Mouse (Mus musculus) ZHBTc4 (cell line): ENCODE measurements around the gene Slc25a30.
A peak's percentile ranks its signal among the peaks of the same experiment; 100 is the strongest.
"Not testable (repeated sequence)": the region's sequence is repeated elsewhere in the genome, so short reads cannot be mapped to it uniquely, and the experiment has no call there.

ENCODE experiments used
- DNase-seq: peaks from one replicate; pipeline ENCODE4 v3.0.0-alpha.2; 2011; ENCODE audit warnings: low read depth, low spot score

Slc25a30 gene

DNA sequence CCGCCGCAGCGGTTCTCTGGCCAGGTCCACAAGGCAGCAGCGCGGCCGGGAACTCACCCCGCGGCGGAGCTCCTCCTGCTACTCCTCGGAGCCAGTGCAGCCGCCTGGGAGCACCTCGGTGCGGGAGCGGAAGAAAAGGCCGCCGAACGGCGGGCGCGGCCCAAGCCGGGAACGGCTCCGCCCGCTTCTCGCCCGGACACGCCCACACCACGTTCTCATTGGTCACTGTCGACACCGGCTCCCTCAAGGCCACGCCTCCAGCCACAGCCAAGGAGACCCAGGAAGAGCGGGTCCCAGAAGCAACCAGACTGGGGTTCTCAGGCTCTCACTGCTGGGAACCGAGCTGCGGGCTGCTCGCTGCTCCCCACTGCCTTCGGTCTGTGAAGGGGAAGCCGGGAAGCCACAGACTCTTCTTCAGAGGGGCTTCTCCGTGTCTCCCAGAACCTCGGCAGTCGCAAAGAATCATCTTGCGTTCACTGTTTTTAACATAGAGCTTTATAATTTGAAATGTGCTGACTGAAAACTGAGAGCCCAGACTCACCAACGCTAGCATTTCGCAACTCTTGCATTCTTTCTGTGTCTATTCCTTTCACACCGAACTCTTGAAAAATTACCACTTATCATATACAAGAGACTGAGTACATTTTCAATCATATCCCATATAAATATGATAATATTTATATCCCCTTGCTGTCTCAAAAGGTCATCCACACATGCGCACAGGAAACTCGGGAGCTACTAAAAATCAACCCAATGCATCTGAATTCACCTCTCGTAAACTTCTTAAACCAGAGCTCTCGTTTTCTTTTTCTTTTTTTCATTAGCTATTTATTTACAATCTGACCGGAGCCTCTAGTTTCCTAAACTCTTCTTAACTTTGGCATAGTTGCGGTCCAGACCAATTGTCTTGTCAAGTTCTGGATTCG is at the start of gene Slc25a30:
Slc25a30 (minus strand) TSS at position 170 of the 926 bp plus-strand sequence.
- peak; percentile 95 for DNase-seq

DNA sequence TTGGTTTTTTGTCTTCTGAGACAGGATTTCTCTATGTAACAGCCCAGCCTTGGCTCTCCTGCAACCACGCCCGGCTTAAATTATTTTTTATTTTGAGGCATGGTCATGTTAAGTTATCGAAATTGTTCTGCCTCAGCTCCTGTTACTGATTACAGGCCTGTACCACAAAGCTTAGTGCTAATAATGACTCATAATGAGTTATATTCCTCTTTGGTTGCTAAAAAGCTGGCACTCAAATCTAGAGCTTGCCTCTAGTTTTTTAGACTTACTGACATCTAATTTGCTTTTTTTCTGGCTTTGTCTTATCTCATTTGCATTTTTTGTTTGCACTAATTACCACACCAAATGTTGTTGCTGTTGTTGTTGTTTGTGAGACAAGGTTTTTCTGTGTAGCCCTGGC is 49.7 kb upstream of the Slc25a30 start:
- DNase-seq: no peak

DNA sequence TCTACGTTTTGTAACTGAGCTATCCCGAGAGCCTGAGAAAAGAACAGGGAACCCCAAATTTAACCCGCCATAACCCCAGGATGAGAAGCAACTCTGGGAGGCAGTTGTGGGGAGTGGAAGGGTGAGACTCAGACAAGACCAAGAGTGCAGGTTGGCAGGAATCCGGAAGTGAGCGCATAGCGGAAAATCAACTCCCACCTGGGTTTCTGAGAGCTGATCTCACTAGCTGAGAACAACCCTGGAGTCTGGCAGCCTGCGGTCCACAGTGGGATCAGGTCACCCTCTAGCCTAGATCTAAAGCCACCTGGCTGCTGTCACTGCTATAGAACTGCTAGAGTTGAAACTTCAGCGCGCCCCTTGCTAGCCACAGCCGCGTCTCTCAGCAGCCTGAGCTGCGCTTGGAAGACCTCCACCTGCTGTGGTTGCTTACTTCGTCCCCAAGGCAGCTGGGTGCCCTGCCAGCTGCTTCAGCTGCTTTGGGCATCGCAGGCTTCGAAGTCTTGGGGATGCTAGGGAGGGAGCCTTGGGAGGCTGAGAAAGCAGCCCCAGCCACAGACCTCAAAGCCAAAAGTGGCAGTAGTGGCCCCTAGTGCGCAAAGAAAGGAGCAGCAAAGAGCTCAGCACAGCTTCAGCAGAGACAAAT is 48.0 kb upstream of the Slc25a30 start:
- peak; percentile 61 for DNase-seq

DNA sequence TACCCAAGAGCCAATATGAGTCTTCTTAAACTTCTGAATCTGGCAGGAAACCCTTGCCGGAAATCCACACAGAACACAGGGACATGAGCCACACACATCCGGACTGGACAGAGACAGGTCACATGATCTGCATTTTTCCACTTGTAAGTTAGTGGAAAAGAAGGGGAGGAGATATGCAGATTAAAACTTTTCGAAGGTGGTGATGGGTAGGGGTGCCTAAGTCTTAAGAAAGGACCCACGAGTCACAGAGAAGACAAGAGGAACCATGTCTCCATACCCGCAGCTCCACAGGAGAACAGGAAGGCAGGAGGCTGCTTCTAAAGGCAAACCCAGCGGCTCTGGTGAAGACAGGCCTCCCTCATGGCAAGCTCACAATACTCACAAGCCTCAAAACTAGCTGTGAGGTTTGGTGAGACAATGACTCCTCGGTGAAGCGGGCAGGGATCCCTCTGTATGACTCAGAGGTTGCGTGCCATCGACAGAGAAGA is 47.5 kb upstream of the Slc25a30 start:
- peak; percentile 87 for DNase-seq

DNA sequence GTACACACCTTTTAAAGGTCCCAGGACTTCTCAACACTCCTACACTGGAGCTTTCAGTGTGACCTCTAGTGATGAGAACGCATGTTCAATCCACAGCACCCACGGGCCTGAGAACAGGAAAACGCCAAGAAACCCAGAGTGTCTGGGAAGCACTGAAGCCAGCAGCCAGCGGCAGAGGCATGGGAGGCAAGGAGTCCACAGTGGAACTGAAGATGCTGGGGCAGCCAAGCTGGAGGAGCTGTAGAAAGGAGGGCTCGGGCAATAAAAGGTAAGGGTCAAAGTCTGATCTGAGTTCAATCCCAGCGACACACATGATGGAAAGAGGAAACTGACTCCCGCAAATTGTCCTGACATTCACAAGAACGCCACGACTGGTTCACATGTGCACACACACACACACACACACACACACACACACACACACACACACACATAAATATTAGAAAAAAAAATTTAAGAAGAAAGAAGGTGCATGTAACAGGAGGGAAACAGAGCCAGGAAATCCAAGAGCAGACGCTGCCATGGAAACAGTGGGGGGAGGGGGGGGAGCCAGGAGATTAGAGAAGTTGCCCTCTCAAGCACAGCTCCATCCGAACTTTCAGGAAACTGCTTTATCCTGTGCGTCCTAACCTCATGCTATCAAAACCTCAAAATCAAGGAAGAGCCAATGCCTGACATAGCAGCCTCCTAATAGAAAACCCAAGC is 46.9 kb upstream of the Slc25a30 start:
- no peak for DNase-seq

DNA sequence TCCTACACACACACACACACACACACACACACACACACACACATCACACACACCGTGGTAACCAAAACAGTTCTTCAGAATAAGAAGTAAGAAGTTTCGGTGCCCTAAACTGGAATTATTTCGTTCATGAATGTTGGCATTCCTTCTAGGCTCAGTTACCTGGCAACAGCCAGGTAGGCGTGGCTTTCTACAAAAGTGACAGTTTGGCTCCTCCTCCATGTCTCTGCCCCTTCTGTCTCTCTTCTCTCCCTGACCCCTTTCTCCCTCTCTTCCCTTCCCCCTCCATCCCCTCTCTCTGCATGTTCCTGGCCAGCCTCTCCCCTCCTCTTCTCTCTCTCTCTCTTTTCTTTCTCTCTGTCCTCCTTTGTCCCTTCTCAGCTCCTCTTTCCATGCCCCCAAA is 46.1 kb upstream of the Slc25a30 start:
- DNase-seq: peak; percentile 59

DNA sequence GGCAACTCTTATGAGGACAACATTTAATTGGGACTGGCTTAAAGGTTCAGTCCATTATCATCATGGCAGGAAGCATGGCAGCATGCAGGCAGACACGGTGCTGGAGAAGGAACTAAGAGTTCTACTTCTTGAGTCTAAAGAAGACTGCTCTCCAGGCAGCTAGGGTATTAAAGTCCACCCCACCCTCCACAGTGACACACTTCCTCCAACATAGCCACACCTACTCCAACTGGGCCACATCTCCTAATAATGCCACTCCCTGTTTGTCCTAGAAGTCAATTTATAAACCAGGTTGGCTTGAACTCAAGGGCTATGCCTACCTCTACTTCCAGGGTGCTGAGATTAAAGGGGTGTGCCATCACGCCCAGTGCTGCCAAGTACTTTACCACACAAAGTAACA is 45.2 kb upstream of the Slc25a30 start:
- DNase-seq: no peak

DNA sequence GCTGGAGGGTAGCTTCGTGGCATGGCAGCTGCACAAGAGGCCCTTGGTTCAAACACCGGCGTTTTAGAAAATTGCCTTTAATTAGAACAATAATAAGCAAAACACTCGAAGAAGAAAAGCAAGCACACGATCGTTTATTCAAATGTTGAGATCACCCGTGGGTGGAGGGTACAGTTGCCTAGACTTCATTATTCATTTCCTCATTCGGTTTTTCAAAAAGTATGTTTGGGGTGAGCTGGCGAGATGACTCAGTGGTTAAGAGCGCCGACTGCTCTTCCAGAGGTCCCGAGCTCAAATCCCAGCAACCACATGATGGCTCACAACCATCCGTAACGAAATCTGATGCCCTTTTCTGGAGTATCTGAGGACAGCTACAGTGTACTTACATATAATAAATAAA is 43.0 kb upstream of the Slc25a30 start:
- DNase-seq: not testable (repeated sequence)

DNA sequence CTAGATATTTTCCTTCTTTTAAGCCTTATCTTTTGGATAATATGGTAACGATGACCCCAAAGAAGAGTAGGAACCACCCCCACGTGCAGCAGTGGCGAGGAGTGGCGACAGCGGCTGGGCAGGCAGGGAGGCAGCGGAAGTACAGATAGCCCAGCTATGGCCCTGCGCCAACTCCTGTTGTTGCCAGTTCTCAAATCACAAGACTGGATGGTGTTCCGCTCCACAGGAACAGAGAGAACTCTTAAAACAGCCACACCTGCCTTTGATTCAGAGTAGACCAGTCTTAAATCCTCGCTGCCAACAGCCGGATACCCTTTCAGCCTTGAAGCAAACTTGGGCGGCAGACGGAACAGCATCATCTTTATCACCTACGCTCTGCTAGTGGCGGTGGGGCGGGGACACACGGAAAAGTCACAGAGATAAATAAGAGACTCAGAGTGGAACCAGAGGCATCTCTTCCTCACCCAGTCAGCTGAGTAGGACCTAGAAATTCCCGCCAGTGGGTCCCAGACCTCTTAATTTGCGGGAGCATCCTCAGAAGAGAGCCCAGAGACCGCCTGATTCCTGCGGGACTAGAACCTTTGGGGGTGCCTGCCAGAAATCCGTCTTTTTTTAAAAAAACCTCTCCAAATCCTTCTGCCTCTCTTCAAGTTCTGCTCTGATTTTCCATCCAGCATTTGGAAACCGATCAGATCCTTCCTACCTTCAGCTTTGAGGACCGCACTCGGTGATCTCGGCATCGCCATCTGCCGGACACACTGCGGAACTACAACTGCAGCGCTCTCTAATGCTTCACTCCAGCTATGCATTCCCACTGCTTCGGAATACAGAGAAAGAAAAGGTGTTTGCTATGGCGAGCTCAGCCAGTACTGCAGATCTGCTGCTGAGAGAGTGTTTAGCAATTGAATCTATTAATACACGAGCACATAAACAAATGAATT is 42.3 kb upstream of the Slc25a30 start:
- DNase-seq: peak; percentile 79

DNA sequence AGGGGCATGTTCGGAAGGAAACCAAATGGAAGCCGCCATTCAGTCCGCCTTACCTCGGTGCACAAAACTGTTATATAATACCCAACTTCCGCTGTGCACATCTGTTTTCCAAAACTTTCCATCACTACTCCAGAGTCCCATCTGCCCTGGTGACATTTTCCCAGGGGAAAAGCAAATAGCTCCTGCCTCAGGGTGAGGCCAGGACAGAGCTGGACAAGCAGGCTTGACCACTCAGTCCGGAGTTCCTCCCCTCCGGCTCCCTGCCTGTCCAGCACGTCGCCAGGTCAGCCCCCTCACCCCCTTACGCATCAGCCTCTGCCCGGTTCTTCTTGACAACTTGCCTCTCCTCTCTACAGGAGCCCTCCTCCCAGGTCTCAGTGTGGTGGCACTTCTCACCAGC is 41.4 kb upstream of the Slc25a30 start:
- DNase-seq: no peak

DNA sequence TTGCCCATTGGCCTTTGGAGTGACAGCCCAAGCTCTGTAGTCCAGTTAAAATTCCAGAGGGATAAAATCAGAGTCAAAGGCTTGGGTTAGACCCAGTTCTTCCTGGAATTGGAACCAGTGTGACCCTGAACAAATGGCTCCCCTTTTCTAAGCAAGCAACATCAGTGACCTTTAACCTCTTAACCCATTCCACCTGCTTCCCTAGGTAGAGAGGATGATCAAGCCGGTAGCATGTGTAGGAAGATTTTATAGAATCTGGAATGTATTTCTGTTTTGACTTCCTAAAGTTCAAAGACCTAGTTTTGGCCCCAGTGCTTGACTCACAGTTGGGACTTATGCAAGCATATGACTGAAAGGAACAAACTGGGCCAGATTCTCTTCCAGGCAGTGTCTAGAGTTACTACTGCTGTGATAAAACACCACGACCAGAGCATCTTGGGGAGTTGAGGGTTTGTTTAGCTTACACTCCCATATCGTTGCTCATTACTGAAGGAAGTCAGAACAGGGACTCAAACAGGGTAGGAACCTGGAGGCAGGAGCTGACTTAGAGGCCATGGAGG is 40.1 kb upstream of the Slc25a30 start:
- DNase-seq: no peak

DNA sequence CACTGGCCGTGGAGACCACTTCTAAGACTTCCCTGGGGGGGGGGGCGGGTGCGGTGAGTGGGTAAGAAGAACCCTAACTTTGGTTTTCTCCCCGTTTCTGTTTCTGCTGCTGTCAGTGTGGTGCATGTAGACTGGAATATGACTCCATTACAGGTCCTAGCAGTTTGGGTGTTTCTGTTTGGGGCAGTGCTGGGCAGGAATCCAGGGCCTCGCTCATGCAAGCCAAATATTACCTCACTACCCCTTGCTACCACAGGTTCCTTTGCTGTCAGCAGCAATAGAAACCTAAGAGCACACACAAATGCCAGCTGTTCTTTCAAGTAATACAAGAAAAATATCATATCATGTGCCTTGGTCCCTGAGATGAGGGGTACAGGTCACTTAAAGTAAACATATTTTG is 33.2 kb upstream of the Slc25a30 start:
- no peak for DNase-seq

DNA sequence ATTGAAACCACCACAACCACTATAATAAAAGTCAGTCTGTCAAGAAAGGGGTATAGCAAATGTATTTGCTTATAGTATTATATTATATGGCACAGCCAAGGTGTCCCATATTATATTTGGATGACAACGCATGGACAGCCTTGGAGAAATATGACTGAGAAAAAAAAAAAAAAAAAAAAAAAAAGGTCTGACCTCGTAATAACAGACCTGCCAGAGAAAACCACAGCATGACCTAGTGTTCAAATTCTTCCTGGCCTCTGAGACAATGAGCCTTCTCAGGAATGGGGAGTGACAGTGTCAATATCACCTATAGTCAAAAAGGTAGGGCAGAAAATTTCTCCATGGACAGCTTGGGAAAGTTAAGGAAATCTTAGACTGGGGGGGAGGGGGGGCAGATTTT is 32.5 kb upstream of the Slc25a30 start:
- DNase-seq: no peak

DNA sequence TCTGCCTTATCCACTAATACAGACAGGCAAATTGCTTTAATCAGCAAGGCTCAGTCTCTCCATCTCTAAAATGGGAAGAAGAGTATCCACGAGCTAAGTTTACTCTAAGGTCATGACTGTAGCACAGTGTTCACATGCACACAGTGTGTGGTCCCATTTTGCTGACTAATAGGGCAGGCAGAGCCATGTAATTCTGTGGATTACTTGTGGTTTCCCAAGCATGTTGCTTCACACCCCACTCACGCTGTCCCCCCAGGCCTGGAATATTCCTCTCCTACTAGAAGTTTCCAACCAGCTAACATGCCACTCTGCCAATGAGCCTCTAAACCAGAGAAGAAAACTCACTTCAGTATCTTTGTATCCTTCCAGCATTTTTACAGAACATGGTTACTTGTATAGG is 31.7 kb upstream of the Slc25a30 start:
- no peak for DNase-seq

DNA sequence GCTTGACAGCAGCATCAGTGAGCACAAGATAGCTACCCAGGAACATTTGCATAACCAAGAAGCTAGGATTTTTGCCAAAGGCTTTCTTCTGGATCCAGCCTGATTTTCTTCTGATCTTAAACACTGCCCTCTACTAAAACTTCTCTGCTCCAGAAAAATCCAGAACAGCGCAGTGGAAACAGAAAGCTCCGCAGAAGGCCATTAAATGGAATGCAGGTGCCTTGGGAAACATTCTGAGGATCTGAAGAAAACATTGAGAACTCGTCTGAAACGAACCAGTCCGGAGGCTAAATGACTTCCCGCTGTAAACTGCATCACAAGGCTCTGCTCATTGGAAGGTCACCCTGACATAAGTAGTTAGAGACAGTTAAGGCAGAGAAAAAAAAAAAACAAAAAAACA is 23.1 kb upstream of the Slc25a30 start:
- peak; percentile 55 for DNase-seq

DNA sequence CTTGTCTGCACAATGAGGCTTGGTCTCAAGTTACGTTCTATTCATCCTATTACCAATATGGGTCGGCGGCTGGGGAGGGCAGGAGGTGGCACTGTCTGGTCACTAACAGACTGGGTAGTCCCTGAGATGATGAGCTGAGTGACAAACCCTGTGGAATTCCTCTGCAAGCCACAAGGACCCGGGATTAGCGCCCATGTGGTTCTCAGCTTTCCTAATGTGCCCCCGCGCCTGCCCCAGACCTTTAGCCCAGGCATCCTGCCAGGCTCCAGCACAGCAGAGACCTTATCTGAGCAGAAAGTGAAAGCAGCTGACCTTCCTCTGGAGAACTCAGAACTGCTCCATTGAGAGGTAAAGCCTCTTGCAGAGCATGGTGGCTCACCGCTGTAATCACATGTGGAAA is 21.0 kb upstream of the Slc25a30 start:
- no peak for DNase-seq

DNA sequence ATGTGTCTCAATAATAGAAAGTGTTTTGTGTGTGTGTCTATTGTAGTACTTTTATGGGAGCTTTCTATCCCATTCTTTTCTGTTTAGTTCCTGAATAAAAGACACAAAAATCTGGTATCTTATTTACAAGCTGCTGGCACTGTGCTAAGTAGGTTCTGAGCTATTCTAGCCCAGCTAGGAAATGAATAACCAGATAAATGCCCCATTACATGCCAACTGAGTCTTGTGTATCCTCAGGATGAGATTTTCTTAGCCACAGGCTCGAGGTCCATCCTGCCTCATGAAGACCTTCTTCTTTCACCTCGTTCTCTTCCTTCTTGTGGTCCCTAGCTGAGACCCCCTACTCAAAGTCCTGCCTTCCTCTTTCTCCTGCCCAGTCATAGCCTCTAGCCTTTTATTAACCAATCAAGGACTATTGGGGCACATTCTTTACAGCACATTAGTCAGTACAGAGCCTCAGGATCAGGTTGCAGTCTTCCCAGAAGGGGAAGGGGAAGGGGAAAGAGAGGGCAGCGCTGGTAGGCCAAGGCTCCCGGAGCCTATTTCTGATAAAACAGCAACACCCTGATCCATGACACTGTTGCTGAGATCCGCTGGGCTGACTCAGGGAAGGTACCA is 11.0 kb upstream of the Slc25a30 start:
- DNase-seq: no peak

DNA sequence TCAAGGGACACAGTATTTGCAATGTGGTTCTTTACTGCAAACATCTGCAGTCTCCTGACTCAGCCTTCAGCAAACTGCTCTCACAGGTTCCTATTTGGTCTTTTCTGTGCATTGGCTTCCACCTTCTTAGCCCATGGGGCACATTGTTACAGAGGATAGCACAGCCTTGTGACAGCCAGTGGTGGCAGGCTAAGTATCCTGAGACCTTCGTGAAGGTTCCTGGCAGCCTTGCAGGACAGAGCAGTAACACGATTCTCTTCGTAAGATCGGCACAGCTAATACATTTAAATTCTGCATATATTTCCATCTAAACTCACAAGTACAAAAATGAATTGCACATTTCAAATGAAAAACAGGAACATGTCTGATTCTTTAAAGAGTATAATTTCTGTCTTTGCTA is 9.1 kb upstream of the Slc25a30 start:
- DNase-seq: no peak

DNA sequence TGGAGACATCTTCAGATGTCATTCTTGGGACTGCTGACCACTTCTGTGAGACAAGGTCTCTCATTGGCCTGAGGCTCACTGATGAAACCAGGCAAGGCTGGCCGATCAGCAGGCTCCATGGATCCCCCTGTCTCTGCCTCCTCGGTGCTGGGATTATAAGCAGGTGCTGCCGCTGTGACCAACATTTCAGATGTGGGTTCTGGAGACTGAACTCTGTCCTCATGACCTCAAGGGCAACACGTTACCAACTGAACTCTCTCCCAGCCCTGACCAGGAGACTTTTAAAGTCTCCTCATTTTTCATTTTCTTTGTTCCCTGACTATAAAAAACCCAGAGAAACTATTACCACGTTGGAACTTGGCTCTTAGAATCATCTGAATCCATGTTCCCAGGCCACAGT is 7.9 kb upstream of the Slc25a30 start:
- no peak for DNase-seq

DNA sequence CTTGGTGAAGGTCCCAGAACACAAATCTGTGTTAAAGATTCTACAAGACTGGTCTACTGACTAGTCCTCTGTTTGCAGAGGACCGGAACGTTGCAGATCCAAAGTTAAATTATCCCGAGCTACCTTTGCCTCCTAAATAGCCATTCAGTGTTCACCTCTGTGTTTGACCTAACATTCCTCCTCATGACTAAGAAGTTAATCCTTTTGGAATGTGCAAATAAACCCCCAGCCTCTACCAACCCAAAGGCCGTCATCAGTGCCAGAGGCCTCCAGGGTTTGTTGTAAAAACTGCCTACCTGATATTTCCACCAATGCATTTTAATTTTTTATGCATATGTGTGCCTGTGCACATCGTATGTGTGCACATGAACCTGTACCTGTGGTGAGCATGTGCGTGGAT is 7.5 kb upstream of the Slc25a30 start:
- no peak for DNase-seq
